Mouse (Mus musculus): ENCODE data around the gene Vmn1r73.

Vmn1r73 gene

DNA sequence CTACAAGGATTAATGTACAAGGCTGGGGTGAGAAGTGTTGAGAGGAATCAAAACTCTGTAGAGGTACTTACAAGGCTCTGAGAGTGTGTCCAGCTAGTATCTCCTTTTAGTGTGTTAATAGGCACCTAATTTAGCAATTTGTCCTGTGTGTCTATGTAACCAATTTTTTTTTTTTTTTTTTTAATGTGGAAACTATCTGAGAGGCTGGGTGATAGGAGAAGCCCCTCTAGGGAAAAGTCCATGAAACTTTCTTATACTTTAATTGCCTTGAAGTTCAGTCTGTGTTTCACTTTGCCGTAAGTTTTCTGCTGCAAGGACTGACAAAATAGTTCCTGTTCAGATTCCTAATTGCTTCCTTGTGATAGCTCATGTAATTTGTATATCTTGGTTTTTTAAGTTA lies at the start of gene Vmn1r73:
Gene Vmn1r73, plus strand, starts transcription at position 301 of the 400 bp plus-strand sequence.
- no peak for DNase-seq (ENCODE audit: low spot score in 2 of 2)

Data from right cerebral cortex, postnatal 36 days (tissue).